Mouse (Mus musculus): Measurements from ENCODE around the gene Olfr1189. TPM values are rescaled to one million over a fixed set of nuclear protein-coding genes. Genes with fewer than 3 reads are reported as not detected.
"Not testable (repeated sequence)": the region's sequence is repeated elsewhere in the genome, so short reads cannot be mapped to it uniquely, and the experiment has no call there.

Gene Olfr1189
- polyA plus RNA-seq (2014; fragmentation: Nextera tagmentation; extraction: Ambion mirVana) = not detected in 2 replicates

GRCm38 (mm10) chr2:88586154-88586553, at the start of gene Olfr1189:
Gene Olfr1189, plus strand, starts transcription at chr2:88586454.
- no peak for ATAC-seq (ENCODE audit: low FRiP score)
- Histone ChIP-seq H3K9me3 (ENCODE audit: control insufficient read depth, low read length) (no peaks in the 10 kb centered on the region), H3K4me3 (ENCODE audit: low read depth, low read length) (no peak within 1 kb of the TSS), H3K27ac (ENCODE audit: low read depth, low read length) (no peak within 1 kb of the TSS), H3K36me3 (ENCODE audit: control insufficient read depth, insufficient read depth, low read length) (no peaks in the 10 kb centered on the region), H3K9ac (ENCODE audit: low read length) (no peak within 1 kb of the TSS), H3K4me1 (ENCODE audit: control insufficient read depth, insufficient read depth, low read length) (no peaks in the 10 kb centered on the region), H3K27me3 (ENCODE audit: control insufficient read depth, insufficient read depth, low read length) (no peaks in the 10 kb centered on the region), H3K4me2 (no peak within 1 kb of the TSS)
- DNase-seq (ENCODE audit: low spot score, missing footprints) = no peak

GRCm38 (mm10) chr2:88556635-88557034, 29.6 kb upstream of the Olfr1189 start, which contains the start of gene Olfr1188:
Gene Olfr1188, plus strand, starts transcription at chr2:88556935.
- Histone ChIP-seq H3K36me3 (ENCODE audit: control insufficient read depth, insufficient read depth, low read length) (no peaks in the 10 kb centered on the region), H3K27me3 (ENCODE audit: control insufficient read depth, insufficient read depth, low read length) (no peaks in the 10 kb centered on the region), H3K4me3 (ENCODE audit: low read depth, low read length) (no peak within 1 kb of the TSS), H3K9ac (ENCODE audit: low read length) (no peak within 1 kb of the TSS), H3K27ac (ENCODE audit: low read depth, low read length) (no peak within 1 kb of the TSS), H3K4me1 (ENCODE audit: control insufficient read depth, insufficient read depth, low read length) (no peaks in the 10 kb centered on the region), H3K4me2 (no peak within 1 kb of the TSS), H3K9me3 (ENCODE audit: control insufficient read depth, low read length) (no peaks in the 10 kb centered on the region)
- 90% methylated on average over 2 of the region's 2 CpGs for WGBS
- ATAC-seq (ENCODE audit: low FRiP score) (no peak), DNase-seq (ENCODE audit: low spot score, missing footprints) (no peak)

GRCm38 (mm10) chr2:88572696-88573095, 13.6 kb upstream of the Olfr1189 start:
- not testable (repeated sequence) for H3K27ac ChIP-seq (ENCODE audit: low read depth, low read length); H3K27me3 ChIP-seq (ENCODE audit: control insufficient read depth, insufficient read depth, low read length); DNase-seq (ENCODE audit: low spot score, missing footprints); ATAC-seq (ENCODE audit: low FRiP score); H3K9ac ChIP-seq (ENCODE audit: low read length); H3K4me3 ChIP-seq (ENCODE audit: low read depth, low read length); H3K36me3 ChIP-seq (ENCODE audit: control insufficient read depth, insufficient read depth, low read length); H3K9me3 ChIP-seq (ENCODE audit: control insufficient read depth, low read length); H3K4me2 ChIP-seq; H3K4me1 ChIP-seq (ENCODE audit: control insufficient read depth, insufficient read depth, low read length)
- WGBS = 92% methylated on average over 12 of the region's 12 CpGs

GRCm38 (mm10) chr2:88640242-88640641, 54.0 kb downstream of the Olfr1189 start, which contains the start of gene Olfr1191-ps1:
Gene Olfr1191-ps1, plus strand, starts transcription at chr2:88640542.
- 82% methylated on average over 1 of the region's 1 CpGs for WGBS
- not testable (repeated sequence) for H3K9me3 ChIP-seq (ENCODE audit: control insufficient read depth, low read length); DNase-seq (ENCODE audit: low spot score, missing footprints); ATAC-seq (ENCODE audit: low FRiP score); H3K4me3 ChIP-seq (ENCODE audit: low read depth, low read length); H3K27ac ChIP-seq (ENCODE audit: low read depth, low read length); H3K36me3 ChIP-seq (ENCODE audit: control insufficient read depth, insufficient read depth, low read length); H3K27me3 ChIP-seq (ENCODE audit: control insufficient read depth, insufficient read depth, low read length); H3K9ac ChIP-seq (ENCODE audit: low read length); H3K4me2 ChIP-seq; H3K4me1 ChIP-seq (ENCODE audit: control insufficient read depth, insufficient read depth, low read length)

Other genes starting within 250 kb of the Olfr1189 start
- gene Olfr1176, start 249.7 kb upstream of the Olfr1189 start, polyA plus RNA-seq (2014; fragmentation: Nextera tagmentation; extraction: Ambion mirVana) = not detected in 2 replicates
- not detected in 2 replicates for gene Olfr1177-ps, start 240.0 kb upstream of the Olfr1189 start, polyA plus RNA-seq (2014; fragmentation: Nextera tagmentation; extraction: Ambion mirVana)
- gene Olfr1178, start 199.4 kb upstream of the Olfr1189 start, polyA plus RNA-seq (2014; fragmentation: Nextera tagmentation; extraction: Ambion mirVana) = not detected in 2 replicates
- gene Olfr1179, start 180.0 kb upstream of the Olfr1189 start, polyA plus RNA-seq (2014; fragmentation: Nextera tagmentation; extraction: Ambion mirVana) = not detected in 2 replicates
- gene Olfr1180, start 167.3 kb upstream of the Olfr1189 start, polyA plus RNA-seq (2014; fragmentation: Nextera tagmentation; extraction: Ambion mirVana) = not detected in 2 replicates
- gene Olfr1181, start 160.3 kb upstream of the Olfr1189 start, polyA plus RNA-seq (2014; fragmentation: Nextera tagmentation; extraction: Ambion mirVana) = not detected in 2 replicates
- not detected in 2 replicates for gene Gm13757, start 137.3 kb upstream of the Olfr1189 start, polyA plus RNA-seq (2014; fragmentation: Nextera tagmentation; extraction: Ambion mirVana)
- not detected in 2 replicates for gene Olfr1183, start 131.6 kb upstream of the Olfr1189 start, polyA plus RNA-seq (2014; fragmentation: Nextera tagmentation; extraction: Ambion mirVana)
- gene Olfr1184, start 102.9 kb upstream of the Olfr1189 start, polyA plus RNA-seq (2014; fragmentation: Nextera tagmentation; extraction: Ambion mirVana) = not detected in 2 replicates
- not detected in 2 replicates for gene Olfr1185-ps1, start 93.1 kb upstream of the Olfr1189 start, polyA plus RNA-seq (2014; fragmentation: Nextera tagmentation; extraction: Ambion mirVana)
- not detected in 2 replicates for gene Olfr1186, start 67.9 kb upstream of the Olfr1189 start, polyA plus RNA-seq (2014; fragmentation: Nextera tagmentation; extraction: Ambion mirVana)
- gene Olfr1188, start 29.5 kb upstream of the Olfr1189 start, polyA plus RNA-seq (2014; fragmentation: Nextera tagmentation; extraction: Ambion mirVana) = not detected in 2 replicates
- not detected in 2 replicates for gene Olfr1191-ps1, start 54.1 kb downstream of the Olfr1189 start, polyA plus RNA-seq (2014; fragmentation: Nextera tagmentation; extraction: Ambion mirVana)
- not detected in 2 replicates for gene Olfr1192-ps1, start 62.1 kb downstream of the Olfr1189 start, polyA plus RNA-seq (2014; fragmentation: Nextera tagmentation; extraction: Ambion mirVana)
- gene Olfr1193, start 89.2 kb downstream of the Olfr1189 start, polyA plus RNA-seq (2014; fragmentation: Nextera tagmentation; extraction: Ambion mirVana) = not detected in 2 replicates
- gene Olfr1195, start 102.7 kb downstream of the Olfr1189 start, polyA plus RNA-seq (2014; fragmentation: Nextera tagmentation; extraction: Ambion mirVana) = not detected in 2 replicates
- gene Olfr1196, start 118.1 kb downstream of the Olfr1189 start, polyA plus RNA-seq (2014; fragmentation: Nextera tagmentation; extraction: Ambion mirVana) = not detected in 2 replicates
- not detected in 2 replicates for gene Olfr1197, start 145.9 kb downstream of the Olfr1189 start, polyA plus RNA-seq (2014; fragmentation: Nextera tagmentation; extraction: Ambion mirVana)
- not detected in 2 replicates for gene Olfr1198, start 164.9 kb downstream of the Olfr1189 start, polyA plus RNA-seq (2014; fragmentation: Nextera tagmentation; extraction: Ambion mirVana)
- gene Olfr1199, start 174.0 kb downstream of the Olfr1189 start, polyA plus RNA-seq (2014; fragmentation: Nextera tagmentation; extraction: Ambion mirVana) = not detected in 2 replicates
- gene Olfr1200, start 184.0 kb downstream of the Olfr1189 start, polyA plus RNA-seq (2014; fragmentation: Nextera tagmentation; extraction: Ambion mirVana) = not detected in 2 replicates
- gene Olfr1201, start 206.6 kb downstream of the Olfr1189 start, polyA plus RNA-seq (2014; fragmentation: Nextera tagmentation; extraction: Ambion mirVana) = not detected in 2 replicates
- gene Olfr1202, start 228.0 kb downstream of the Olfr1189 start, polyA plus RNA-seq (2014; fragmentation: Nextera tagmentation; extraction: Ambion mirVana) = not detected in 2 replicates
- not detected in 2 replicates for gene Olfr1205, start 243.3 kb downstream of the Olfr1189 start, polyA plus RNA-seq (2014; fragmentation: Nextera tagmentation; extraction: Ambion mirVana)

Measured in midbrain, embryonic 11.5 days (tissue).